Comparison of ENCODE assay signal across 10 mouse cellular contexts in the genomic region with DNA sequence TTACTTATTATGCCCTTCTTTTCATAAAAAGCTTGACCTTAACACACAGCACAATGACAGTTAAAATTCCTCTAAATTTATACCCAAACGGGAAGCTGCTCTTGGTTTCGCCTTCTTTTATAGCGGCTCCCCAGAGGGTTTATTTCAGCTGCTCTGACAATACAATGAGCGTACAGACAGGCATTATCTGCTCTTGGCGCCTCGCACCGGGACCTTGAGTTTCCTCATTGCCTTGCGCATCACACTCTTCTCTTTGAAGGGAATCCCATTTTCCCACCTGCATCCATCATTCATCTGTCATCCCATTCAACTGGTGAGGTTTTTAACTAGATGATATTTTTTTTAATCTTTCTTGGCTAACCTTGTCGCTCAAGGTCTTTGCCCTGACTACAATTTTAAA.
DNase-seq lines count a peak whose midpoint lies in the region; ATAC-seq and TF ChIP-seq lines count a peak whose summit lies in the region.
"Had no signal": no experiment of that assay in that cellular context is flagged by ENCODE, and none has a peak within 500 bp of the region (broad histone marks: within the 10 kb centered on the region; RNA-seq: fewer than 3 reads in every experiment).

No protein-coding gene starts in this region.

- 0 out of 2 replicates have a peak, but pooled peaks have one; percentile 15 for ATAC-seq in kidney, embryonic 16.5 days (ENCODE audit: low FRiP score, low TSS enrichment)
- peak; percentile 35; the same call in 1 of the 2 replicates for ATAC-seq in hindbrain, embryonic 12.5 days (ENCODE audit: low FRiP score)
- ATAC-seq in midbrain, postnatal 0 days (ENCODE audit: low FRiP score): peak; percentile 66; the same call in 1 of the 2 replicates

- H3K27ac ChIP-seq in kidney, embryonic 16.5 days (ENCODE audit: low read length): no peak overlapping the region
- H3K27ac ChIP-seq in kidney, adult 2 months (ENCODE audit: insufficient read depth, low read depth, low read length): no peak overlapping the region
- no peak overlapping the region for H3K27ac ChIP-seq in hindbrain, embryonic 12.5 days
- peak overlapping the region; percentile 68 for H3K27ac ChIP-seq in midbrain, postnatal 0 days (ENCODE audit: low read depth, low read length)
- H3K27ac ChIP-seq: liver, embryonic 13.5 days had no signal

- TF ChIP-seq POLR2A in kidney, adult 2 months (IDR thresholded peaks at IDR 0.05; ENCODE audit: low read depth, low read length): no peak

- no peak overlapping the region for H3K9ac ChIP-seq in kidney, embryonic 16.5 days (replicated peaks; ENCODE audit: low read length)
- no peak overlapping the region for H3K9ac ChIP-seq in hindbrain, embryonic 12.5 days
- H3K9ac ChIP-seq in midbrain, postnatal 0 days (replicated peaks; ENCODE audit: low read length, poor library complexity, severe bottlenecking): 0 out of 2 replicates have a peak overlapping the region, but pooled peaks have one; percentile 39
- H3K9ac ChIP-seq: liver, embryonic 13.5 days had no signal

- WGBS in kidney, embryonic 16.5 days: 21% methylated on average over 9 of the region's 9 CpGs
- WGBS in kidney, adult 2 months: 15% methylated on average over 9 of the region's 9 CpGs
- WGBS in hindbrain, embryonic 12.5 days: 6% methylated on average over 9 of the region's 9 CpGs
- 8% methylated on average over 9 of the region's 9 CpGs for WGBS in midbrain, postnatal 0 days

- no peaks in the 10 kb centered on the region for H3K36me3 ChIP-seq in kidney, embryonic 16.5 days (ENCODE audit: insufficient read depth, low read length)
- H3K36me3 ChIP-seq in kidney, adult 2 months (ENCODE audit: control insufficient read depth, insufficient read depth, low read length): no peaks in the 10 kb centered on the region
- H3K36me3 ChIP-seq in hindbrain, embryonic 12.5 days: no peaks in the 10 kb centered on the region
- H3K36me3 ChIP-seq in midbrain, postnatal 0 days (ENCODE audit: insufficient read depth, low read length): no peaks in the 10 kb centered on the region
- H3K36me3 ChIP-seq: liver, embryonic 13.5 days had no signal

- H3K4me3 ChIP-seq in kidney, embryonic 16.5 days (ENCODE audit: low read length): no peak overlapping the region
- no peak overlapping the region for H3K4me3 ChIP-seq in kidney, adult 2 months (ENCODE audit: insufficient read depth, low read depth, low read length)
- H3K4me3 ChIP-seq in hindbrain, embryonic 12.5 days: 0 out of 2 replicates have a peak overlapping the region, but pooled peaks have one; percentile 23
- peak overlapping the region; percentile 31; the same call in 1 of the 2 replicates for H3K4me3 ChIP-seq in midbrain, postnatal 0 days (ENCODE audit: low read depth, low read length)
- H3K4me3 ChIP-seq: liver, embryonic 13.5 days had no signal

- TF ChIP-seq CTCF in kidney, adult 2 months (conservative IDR thresholded peaks at IDR 0.05; ENCODE audit: insufficient read depth, insufficient read length, low read depth, low read length): no peak
- TF ChIP-seq CTCF in midbrain, postnatal 0 days (IDR thresholded peaks at IDR 0.05): no peak

- H3K4me2 ChIP-seq in kidney, embryonic 16.5 days (replicated peaks; ENCODE audit: low read depth, low read length): no peak overlapping the region
- peak overlapping the region; percentile 54 for H3K4me2 ChIP-seq in hindbrain, embryonic 12.5 days (replicated peaks)
- peak overlapping the region; percentile 46 for H3K4me2 ChIP-seq in midbrain, postnatal 0 days (ENCODE audit: low read depth, low read length, poor library complexity, severe bottlenecking)
- H3K4me2 ChIP-seq: liver, embryonic 13.5 days had no signal

- H3K9me3 ChIP-seq in kidney, embryonic 16.5 days (ENCODE audit: low read length): peaks cover 4% of the 10 kb centered on the region; the same call in 1 of the 2 replicates
- H3K9me3 ChIP-seq in hindbrain, embryonic 12.5 days (replicated peaks): no peaks in the 10 kb centered on the region
- H3K9me3 ChIP-seq in midbrain, postnatal 0 days (ENCODE audit: low read length): no peaks in the 10 kb centered on the region
- H3K9me3 ChIP-seq: liver, embryonic 13.5 days had no signal

- no peak for DNase-seq in kidney, adult 2 months
- DNase-seq in adrenal gland, postnatal 36 days: peak; percentile 20 to 21
- DNase-seq in midbrain, postnatal 0 days (ENCODE audit: low spot score): peak; percentile 42
- DNase-seq in gastrocnemius, postnatal 10 days: no peak
- no peak for DNase-seq in layer of hippocampus, adult 9-10 months (ENCODE audit: low spot score)
- DNase-seq in lung, postnatal 4 days: no peak
- DNase-seq: liver, embryonic 13.5 days; thymus, adult 18-20 months had no signal

- peaks cover 12% of the 10 kb centered on the region for H3K27me3 ChIP-seq in kidney, embryonic 16.5 days (ENCODE audit: insufficient read depth, low read length)
- H3K27me3 ChIP-seq in kidney, adult 2 months (replicated peaks; ENCODE audit: control insufficient read depth, insufficient read depth, low read length): no peaks in the 10 kb centered on the region
- H3K27me3 ChIP-seq in hindbrain, embryonic 12.5 days: no peaks in the 10 kb centered on the region
- H3K27me3 ChIP-seq in midbrain, postnatal 0 days (ENCODE audit: insufficient read depth, low read length): no peaks in the 10 kb centered on the region

- peaks cover 4% of the 10 kb centered on the region; the same call in 1 of the 2 replicates for H3K4me1 ChIP-seq in kidney, embryonic 16.5 days (ENCODE audit: insufficient read depth, low read length)
- no peaks in the 10 kb centered on the region for H3K4me1 ChIP-seq in kidney, adult 2 months (ENCODE audit: control insufficient read depth, insufficient read depth, low read length)
- H3K4me1 ChIP-seq in hindbrain, embryonic 12.5 days: peaks cover 9% of the 10 kb centered on the region
- H3K4me1 ChIP-seq in midbrain, postnatal 0 days (ENCODE audit: insufficient read depth, low read length): no peaks in the 10 kb centered on the region
- H3K4me1 ChIP-seq: liver, embryonic 13.5 days had no signal

Comparison
In these comparisons a context has a peak if more than half of its experiments do, and no peak if none do; other contexts are left out.
1. ATAC-seq: peak in every context shown above with its lines; median percentile 66 in midbrain, postnatal 0 days; 35 in hindbrain, embryonic 12.5 days; 15 in kidney, embryonic 16.5 days.
2. H3K4me3 ChIP-seq: peak in hindbrain, embryonic 12.5 days (single experiment) and midbrain, postnatal 0 days (single experiment); none in kidney, embryonic 16.5 days (single experiment) and kidney, adult 2 months (single experiment).
3. DNase-seq: peak in adrenal gland, postnatal 36 days (2 of 2) and midbrain, postnatal 0 days (single experiment); none in kidney, adult 2 months (single experiment), gastrocnemius, postnatal 10 days (single experiment), layer of hippocampus, adult 9-10 months (single experiment) and lung, postnatal 4 days (0 of 2).